Mouse (Mus musculus): Measurements from ENCODE around the gene Lrrfip1.

Gene Lrrfip1

GRCm38 (mm10) chr1:90998891-90999611, 514 bp downstream of the Lrrfip1 start:
- DNase-seq, result no peak

DNA sequence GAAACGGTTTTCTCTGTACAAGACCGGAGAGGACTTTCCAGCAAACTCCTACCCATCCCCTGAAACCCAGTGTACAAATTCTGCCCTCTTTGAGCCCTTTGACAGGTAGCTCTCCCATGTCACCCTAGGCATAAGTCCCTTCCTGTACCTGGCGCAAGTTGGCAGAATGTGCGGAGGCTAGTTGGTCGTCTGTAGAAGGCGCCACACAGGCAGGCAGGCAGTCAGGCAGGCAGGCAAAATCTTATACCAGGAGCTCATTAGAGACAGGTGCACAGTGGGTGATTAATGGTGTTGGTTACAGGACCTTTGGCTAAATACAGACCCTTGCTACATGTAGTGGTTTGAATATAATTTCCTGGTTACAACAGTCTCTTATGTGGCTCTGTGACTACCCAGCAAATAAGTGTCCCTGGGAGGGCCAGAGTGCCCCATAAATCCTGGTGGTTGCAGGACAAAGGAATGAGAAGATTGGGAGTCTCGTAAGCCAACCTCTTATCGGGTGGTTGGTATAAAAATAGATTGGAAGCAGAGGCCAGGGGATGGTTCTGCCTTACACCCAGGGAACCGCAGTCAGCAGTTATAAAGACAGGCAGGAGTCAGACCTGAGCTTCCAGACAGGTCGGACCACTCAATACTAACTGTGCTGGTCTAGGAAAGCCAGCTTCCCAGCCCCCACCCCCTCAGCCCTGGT, 1.5 kb downstream of the Lrrfip1 start:
- no peak for DNase-seq

DNA sequence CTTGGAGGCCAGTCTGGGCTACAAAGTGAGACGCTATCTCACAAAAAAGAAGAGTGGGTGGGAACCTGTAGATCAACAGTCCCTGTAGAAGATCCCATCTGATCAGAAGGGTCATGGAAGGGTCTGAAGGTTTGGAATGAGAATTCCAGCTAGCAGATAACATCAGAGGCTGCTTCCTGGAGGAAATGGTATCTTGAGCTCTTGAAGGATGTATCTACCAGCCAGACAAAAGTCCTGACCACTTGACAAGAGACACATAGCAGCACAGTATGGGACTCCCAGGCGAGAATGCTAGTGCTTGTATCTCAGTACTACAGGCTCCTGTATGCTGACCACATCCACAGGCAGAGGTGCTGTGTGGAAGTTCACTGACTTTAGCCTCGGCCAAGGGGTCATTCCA, 2.6 kb downstream of the Lrrfip1 start:
- DNase-seq, result no peak

DNA sequence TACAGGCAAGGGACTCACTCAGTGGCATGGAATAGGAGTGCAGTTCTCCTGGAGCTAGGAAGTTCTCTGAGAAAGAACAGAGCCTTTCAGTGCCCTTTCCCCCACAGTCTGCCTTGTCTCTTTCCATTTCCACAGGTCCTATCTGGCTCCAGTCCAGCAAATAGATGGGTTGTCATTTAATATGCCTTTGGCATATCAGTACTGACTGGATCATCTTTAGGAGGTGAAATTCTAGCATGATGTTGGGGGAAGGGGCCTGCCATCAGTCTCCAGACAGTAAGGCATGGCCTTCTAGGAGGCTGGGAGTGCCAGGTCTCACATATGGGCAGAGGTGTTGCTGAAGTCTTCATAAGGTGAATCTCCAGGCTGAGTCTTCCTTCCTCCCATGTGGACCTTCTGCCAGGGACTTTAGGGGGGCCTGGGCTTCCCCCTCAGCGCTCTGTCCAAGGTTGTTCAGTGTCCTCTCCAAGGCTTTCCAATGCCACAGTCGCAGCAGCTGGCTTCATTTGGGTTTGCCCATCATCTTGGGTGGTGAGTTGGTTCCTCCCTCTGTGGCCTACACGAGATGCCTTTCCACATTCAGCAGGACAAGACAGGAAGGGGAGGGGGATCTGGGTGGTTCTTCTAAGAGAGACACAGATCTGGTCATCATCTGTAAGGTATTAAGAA, 3.5 kb downstream of the Lrrfip1 start:
- no peak for DNase-seq

GRCm38 (mm10) chr1:91002641-91003040, 4.1 kb downstream of the Lrrfip1 start:
- no peak for DNase-seq

DNA sequence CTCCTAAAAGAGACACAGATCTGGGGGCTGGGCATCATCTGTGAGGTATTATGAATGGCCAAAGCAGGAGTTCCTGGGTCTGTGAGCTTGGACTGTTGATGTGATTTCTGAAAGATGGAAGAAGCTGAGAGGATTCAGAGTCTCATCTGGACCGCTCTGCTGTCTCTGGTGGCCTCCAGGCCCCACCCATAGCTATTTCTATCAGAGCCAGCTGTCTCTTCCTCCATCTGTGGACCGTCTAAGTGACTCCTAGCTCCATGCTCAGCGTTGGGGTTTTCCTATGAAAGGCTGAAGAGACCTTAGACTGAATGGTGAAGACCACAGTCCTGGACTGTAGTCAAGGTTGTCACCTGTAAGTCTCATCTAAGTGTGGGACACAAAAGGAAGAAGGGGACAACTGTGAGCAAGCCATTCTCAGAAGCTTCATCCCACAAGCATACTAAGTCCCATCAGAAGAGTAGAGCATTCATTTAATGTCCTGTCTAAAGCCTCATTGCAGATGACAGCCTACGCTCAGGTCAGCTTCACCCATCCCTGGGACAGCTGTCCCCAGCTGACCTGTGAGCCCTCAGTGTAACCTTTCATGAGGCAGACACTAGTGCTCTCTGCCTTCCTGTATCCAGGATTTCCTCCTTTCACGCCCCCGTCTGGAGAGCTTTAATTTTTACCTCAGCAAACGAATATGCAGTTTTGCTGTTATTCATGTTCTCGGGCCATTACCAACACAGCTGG, 5.2 kb downstream of the Lrrfip1 start:
- no peak for DNase-seq

DNA sequence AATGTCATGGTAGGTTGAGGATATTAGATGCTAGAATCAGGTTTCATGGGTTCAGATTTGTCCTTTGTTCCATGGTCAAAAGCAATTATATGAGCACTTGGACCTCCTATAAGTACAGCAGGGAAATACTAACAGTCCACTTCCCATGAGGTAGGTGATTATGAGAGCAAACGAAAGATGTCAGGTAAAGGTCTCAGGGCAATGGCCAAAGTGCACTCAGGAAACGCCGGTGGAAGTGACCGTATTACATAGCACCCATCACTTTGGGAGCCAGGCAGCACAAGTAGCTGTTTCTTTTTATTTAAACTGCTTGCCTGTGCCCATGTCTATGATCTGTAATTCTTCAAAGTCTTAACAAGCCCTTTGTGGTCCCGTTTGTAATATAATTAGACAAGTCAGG, 7.5 kb downstream of the Lrrfip1 start:
- no peak for DNase-seq

DNA sequence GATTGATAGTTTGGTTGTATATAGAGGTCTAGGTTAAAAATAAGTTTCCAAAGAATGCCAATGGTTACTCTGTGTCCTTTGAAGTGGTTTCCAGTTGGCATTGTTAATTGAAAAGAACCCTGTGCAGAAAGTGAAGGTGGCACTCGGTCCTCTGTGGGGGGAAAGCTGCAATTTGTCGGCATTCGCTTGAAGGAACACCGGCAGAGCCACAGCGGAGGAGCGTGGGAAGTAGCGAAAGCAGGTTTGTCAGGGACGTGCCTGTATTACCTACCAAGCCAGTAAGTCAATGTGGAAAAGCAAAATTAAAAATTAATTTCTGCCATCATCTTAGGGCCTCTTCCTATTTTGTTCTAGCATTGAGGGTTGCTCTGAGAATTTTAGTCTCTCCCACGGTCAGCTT, 8.2 kb downstream of the Lrrfip1 start:
- DNase-seq, result no peak

DNA sequence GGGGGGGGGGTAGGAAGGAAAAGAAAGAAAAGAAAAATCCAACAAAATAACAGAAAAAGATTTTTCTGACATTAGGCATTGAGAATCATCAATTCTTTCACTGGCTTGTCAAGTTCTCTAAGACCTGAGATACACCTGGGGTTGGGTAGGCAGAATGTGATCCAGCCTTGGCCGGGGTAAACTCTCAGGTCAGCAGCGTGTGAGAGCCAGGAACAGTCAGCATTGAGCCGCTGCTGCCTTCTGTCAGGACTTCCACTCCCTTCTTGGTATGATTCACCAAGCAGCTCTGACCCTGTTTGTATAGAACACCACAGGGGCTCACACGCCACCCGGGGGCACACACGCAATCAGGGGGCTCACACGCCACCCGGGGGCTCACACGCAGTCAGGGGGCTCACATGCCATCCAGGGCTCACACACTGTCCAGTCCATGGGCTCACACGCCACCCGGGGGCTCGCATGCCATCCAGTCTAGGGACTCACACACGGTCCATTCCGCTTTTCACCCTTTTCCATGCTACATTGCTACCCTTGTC, 9.7 kb downstream of the Lrrfip1 start:
- no peak for DNase-seq

DNA sequence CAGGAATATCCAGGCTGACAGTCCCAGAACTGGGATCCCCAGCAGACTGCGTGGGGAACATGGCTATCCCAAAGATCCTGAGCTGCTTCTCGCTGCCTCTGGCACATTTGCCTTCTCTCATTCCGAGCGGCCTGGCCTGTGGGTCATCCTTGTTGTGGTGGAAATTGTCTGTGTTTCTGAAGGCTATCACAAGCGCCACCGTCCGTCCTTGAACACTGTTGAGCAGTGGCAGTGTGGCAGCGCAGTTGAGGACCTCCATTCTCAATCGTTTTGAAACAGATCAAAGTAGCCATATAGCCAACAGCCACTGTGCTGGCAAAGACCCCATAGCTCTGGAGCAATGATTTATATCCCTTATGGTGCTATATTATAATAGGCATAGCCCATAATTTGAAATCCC, 10.2 kb downstream of the Lrrfip1 start:
- DNase-seq, result no peak

GRCm38 (mm10) chr1:91009266-91009665, 10.7 kb downstream of the Lrrfip1 start:
- DNase-seq, result no peak

DNA sequence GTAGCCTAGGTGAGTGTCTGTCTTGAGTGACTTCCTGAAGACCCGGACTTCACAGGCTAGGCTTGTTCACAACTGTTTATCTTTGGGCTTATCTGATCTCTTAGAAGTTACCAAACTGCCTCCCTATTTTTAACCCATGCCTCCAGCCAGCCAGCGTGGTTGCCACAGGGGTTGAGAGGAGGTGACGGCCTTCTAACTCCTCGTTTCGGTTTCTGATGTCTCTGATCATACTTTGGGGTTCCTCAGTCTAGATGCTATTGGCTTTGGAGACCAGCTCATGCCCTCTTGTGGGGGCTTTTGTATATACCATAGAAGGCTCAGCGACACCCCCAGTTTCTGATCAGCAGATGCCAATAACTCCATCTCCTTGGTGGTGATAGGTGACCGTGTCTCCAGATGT, 11.7 kb downstream of the Lrrfip1 start:
- DNase-seq, result no peak

GRCm38 (mm10) chr1:91010716-91011115, 12.2 kb downstream of the Lrrfip1 start:
- DNase-seq, result no peak

- no peak for DNase-seq
Measured at GRCm38 (mm10) chr1:91011336-91011735, 12.8 kb downstream of the Lrrfip1 start.

- DNase-seq, result no peak
Measured at GRCm38 (mm10) chr1:91013803-91014202, 15.3 kb downstream of the Lrrfip1 start.

DNA sequence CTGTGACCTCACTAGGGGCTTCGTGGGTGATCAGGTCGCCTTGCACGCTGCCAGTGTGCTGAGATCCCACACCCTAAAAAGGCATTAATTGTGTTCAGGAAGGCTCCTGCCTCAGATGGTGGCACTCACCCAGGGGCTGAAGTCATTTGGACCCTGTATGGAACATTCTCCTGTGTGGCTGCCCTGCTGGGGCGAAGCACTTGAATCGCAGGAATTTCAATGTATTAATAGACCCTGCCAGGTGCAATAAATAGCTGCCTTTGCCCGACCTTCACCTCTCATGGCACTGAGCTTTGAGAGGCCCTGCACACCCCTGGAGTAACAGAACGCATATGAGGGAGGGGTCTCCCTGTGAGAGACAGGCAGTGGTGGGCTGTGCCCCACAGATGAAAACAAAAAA, 17.0 kb downstream of the Lrrfip1 start:
- no peak for DNase-seq

DNA sequence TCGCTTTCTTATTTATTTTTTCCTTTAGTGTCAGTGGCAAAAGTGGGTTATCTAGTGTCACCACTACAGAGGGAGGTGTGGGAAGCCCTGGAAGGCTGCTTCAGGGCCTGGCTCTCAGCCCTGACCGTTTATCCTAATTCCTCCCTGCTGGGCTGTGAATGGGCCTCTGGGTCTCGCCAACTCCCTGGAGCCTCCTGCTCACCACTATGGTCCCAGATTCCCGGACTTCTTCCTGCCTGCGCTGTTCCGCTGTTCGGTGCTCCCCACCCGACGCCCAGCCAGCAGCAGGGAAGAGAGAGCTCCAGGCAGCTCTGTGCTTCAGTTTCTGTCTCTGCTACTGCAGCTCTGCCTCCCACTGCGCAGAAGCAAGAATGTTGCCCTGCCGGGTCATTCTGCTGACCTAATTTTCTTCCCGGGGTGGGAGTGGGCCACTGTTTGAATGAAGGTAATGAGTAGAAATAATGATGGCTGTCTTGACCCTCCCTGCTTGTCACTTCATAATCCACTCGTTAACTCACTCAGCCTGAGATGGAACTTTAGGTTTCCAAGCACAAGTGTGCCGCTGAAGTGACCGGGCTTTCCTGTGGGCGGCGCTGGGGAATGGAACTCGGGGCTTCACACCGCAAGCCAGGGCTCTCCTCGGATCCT, 18.7 kb downstream of the Lrrfip1 start:
- peak; percentile 51 to 67 for DNase-seq

DNA sequence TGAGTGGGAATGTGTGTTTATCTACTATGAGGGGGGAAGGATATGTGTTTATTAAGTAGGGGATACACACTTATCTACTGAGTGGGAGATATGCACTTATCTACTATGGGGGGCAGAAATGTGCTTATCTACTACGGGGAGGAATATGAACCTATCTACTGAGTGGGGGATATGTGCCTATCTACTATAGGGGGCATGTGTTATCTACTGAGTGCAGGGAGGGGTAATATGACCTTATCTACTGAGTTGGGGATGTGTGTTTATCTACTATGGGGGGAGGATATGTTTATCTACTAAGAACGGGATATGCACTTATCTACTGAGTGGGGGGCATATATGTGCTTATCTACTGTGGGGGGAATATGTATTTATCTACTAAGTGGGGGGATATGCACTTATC, 20.8 kb downstream of the Lrrfip1 start:
- DNase-seq, result no peak

DNA sequence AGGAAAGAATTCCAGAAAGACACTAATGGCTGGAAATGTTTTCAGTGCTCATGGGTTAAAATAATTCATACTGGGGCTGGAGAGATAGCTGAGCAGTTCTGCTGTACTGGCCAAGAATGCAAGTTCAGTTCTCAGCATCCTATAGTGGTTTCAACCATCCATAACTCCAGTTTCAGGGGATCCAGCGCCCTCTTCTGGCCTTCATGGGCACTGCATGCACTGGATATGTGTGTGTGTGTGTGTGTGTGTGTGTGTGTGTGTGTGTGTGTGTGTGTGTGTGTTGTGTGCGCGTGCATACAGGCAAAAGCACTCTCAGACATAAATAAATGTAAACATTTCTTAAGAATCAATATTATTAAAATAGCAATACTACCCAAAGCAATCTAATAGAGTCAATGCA, 22.8 kb downstream of the Lrrfip1 start:
- DNase-seq, result no peak

- DNase-seq, result no peak
Measured at GRCm38 (mm10) chr1:91022157-91022895, 23.8 kb downstream of the Lrrfip1 start.

DNA sequence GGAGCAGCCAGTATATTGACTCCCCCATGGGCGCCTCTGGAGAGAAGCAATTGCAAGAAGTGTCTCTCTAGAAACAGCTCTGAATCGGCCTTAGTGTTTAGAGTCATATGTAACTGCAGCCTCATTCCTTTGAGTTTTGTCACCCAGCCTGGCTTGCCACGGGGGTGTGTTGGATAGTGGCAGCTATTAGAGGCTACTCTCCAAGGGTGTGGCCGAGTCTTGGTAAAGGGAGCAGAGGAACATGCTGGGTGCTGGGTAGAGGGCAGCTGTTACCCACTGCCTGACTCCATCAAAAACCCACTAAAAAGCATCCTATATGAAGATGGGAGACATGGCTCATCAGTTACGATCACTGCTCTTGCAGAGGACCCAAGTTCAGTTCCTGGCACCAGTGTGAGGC, 24.7 kb downstream of the Lrrfip1 start:
- DNase-seq, result no peak

DNA sequence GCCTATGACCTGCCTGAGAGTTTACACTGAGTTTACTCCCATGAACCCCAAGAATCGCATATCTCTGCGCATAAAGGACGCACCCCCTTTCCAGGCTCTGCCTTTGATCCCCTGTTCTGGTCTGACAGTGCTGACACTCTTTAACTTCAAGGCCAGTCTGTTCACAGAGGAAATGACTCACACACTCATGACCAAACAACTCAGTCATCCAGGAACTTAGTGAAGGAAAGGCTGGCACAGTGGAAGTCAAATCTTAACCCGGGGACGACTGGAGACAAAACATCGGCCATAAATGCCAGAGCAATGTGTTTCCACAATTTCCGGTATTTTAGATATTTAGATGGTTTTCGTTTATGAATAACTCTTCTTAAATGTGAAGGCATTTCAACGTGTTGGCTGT, 25.4 kb downstream of the Lrrfip1 start:
- no peak for DNase-seq

Measured in kidney, postnatal 4 days (tissue).